Mouse (Mus musculus) midbrain, postnatal 0 days (tissue): ENCODE measurements around the gene Ctcfl. TPM values are rescaled to one million over a fixed set of nuclear protein-coding genes. Genes with fewer than 3 reads are reported as not detected.

ENCODE experiments used
- ATAC-seq: fragments of 200-750 bp; cut with Nextera tagmentation; 2 replicates; pipeline ENCODE4 v1.8.0; 2017; ENCODE audit warnings: moderate number of reproducible peaks, mild to moderate bottlenecking, moderate TSS enrichment, moderate library complexity; ENCODE audit not compliant: low FRiP score
- DNase-seq: peaks from one replicate; pipeline ENCODE4 v3.0.0-alpha.2; 2015; ENCODE audit warnings: low spot score
- H3K27ac ChIP-seq: fragments of 300-500 bp; sonication (generic); 2 replicates; pipeline ENCODE4 v1.5.1; 2014; ENCODE audit warnings: low read depth, mild to moderate bottlenecking, low read length, mixed read lengths
- H3K27me3 ChIP-seq: fragments of 300-500 bp; sonication (generic); 2 replicates; pipeline ENCODE4 v1.6.1; 2014; ENCODE audit warnings: low read length, control low read depth, mixed read lengths; ENCODE audit not compliant: insufficient read depth
- H3K36me3 ChIP-seq: fragments of 300-500 bp; sonication (generic); 2 replicates; pipeline ENCODE4 v1.6.1; 2014; ENCODE audit warnings: low read length, control low read depth, mixed read lengths; ENCODE audit not compliant: insufficient read depth
- H3K4me1 ChIP-seq: fragments of 300-500 bp; sonication (generic); 2 replicates; pipeline ENCODE4 v1.6.1; 2014; ENCODE audit warnings: mild to moderate bottlenecking, control low read depth, antibody characterized with exemption, low read length, mixed read lengths; ENCODE audit not compliant: insufficient read depth
- H3K4me2 ChIP-seq: fragments of 300-500 bp; sonication (generic); 2 replicates; pipeline ENCODE4 v1.6.1; 2014; ENCODE audit warnings: low read depth, mild to moderate bottlenecking, low read length, mixed read lengths; ENCODE audit not compliant: poor library complexity, severe bottlenecking
- H3K4me3 ChIP-seq: fragments of 300-500 bp; sonication (generic); 2 replicates; pipeline ENCODE4 v1.5.1; 2014; ENCODE audit warnings: low read depth, mild to moderate bottlenecking, low read length, moderate library complexity
- H3K9ac ChIP-seq: fragments of 300-500 bp; sonication (generic); replicated peaks from 2 replicates; pipeline ENCODE4 v1.6.1; 2014; ENCODE audit warnings: mild to moderate bottlenecking, low read length, moderate library complexity, mixed read lengths; ENCODE audit not compliant: poor library complexity, severe bottlenecking
- H3K9me3 ChIP-seq: fragments of 300-500 bp; sonication (generic); 2 replicates; pipeline ENCODE4 v1.6.1; 2016; ENCODE audit warnings: low read length, control low read depth
- CTCF ChIP-seq: IDR thresholded peaks from 2 replicates; pipeline ENCODE4 v1.5.1; 2016; ENCODE audit warnings: antibody characterized with exemption, mild to moderate bottlenecking
- WGBS: fragments of 180-500 bp; shearing (Covaris S2); extraction: QIAGEN DNeasy Blood & Tissue Kit; methylation state at CpG from one replicate; pipeline ENCODE4 v1.1.7; 2014; 5-methylcytosine and 5-hydroxymethylcytosine counted together
- polyA plus RNA-seq: library from polyadenylated mRNA; unstranded; fragments of >200 nt; fragmentation: Nextera tagmentation; extraction: Ambion mirVana; gene quantifications from 2 replicates; pipeline ENCODE4 v1.2.1, GENCODE M21; 2015
- total RNA-seq: library from RNA; depleted of rRNA; stranded (reverse); fragments of >200 nt; gene quantifications from 2 replicates; pipeline ENCODE4 v1.2.3, GENCODE M21; 2014; rRNA removed

Gene Ctcfl
- total and polyA plus RNA-seq, 2 experiments from 2014 or later, result not detected

DNA sequence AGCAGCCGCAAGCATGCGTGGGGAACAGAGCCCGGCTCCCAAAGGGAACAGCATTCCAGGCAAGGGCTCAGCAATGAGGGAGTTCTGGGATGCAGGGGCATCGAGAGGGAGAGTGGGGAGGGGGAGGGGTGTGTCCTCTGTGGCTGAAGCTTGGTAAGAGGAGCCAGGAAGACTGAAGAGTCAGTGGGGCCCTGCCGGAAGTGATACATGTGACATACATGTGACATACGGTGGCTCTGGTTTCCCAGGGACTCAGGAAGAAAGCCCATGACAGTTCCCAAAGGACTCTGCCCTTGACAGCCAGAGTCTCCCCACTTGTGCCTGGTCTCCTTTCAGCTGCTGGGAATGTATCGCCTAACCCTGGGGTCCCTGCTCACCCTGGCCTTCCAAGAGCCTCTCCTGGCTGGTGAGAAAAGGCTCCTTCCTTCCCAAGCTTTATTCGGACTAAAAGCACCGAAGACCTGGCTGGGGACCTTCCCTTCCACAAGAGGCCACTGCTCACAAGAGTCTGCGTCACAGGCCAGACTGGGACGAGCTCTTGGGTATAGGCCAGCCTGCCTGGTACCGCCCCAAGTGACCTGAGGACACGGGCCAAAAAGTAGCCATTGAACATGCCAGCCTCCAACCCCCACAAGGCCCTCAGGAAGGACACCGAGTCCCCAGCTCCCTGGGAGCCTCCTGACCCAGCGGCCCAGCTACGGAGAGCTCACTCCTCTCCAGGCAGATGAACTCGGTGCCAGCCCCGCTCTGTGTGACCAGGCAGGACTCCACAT, 74.9 kb downstream of the Ctcfl start:
- H3K27ac ChIP-seq, result no peak overlapping the region
- H3K9me3 ChIP-seq, result no peaks in the 10 kb centered on the region
- DNase-seq (no peak), ATAC-seq (no peak)
- no peak overlapping the region for H3K4me3 ChIP-seq
- H3K36me3 ChIP-seq, result no peaks in the 10 kb centered on the region
- no peaks in the 10 kb centered on the region for H3K4me1 ChIP-seq
- WGBS, result 83% methylated on average over 18 of the region's 18 CpGs
- H3K27me3 ChIP-seq, result no peaks in the 10 kb centered on the region
- H3K4me2 ChIP-seq, result no peak overlapping the region
- no peak for TF ChIP-seq CTCF
- no peak overlapping the region for H3K9ac ChIP-seq

Other genes with a start within 250 kb of the Ctcfl start
- gene Bmp7, start 179.2 kb downstream of the Ctcfl start, total RNA-seq, result 34.0 and 35.9 TPM in 2 replicates
- gene Bmp7, start 179.2 kb downstream of the Ctcfl start, polyA plus RNA-seq, result 14.8 and 15.3 TPM in 2 replicates
- 1.7 and 2.8 TPM in 2 replicates for gene Spo11, start 141.8 kb downstream of the Ctcfl start, total RNA-seq
- gene Spo11, start 141.8 kb downstream of the Ctcfl start, polyA plus RNA-seq, result 1.1 and 1.6 TPM in 2 replicates
- 93.8 and 98.3 TPM in 2 replicates for gene Rae1, start 119.4 kb downstream of the Ctcfl start, total RNA-seq
- 127 and 130 TPM in 2 replicates for gene Rae1, start 119.4 kb downstream of the Ctcfl start, polyA plus RNA-seq
- gene Rbm38, start 99.0 kb downstream of the Ctcfl start, total RNA-seq, result 7.6 and 8.4 TPM in 2 replicates
- 7.3 and 7.4 TPM in 2 replicates for gene Rbm38, start 99.0 kb downstream of the Ctcfl start, polyA plus RNA-seq
- gene Pck1, start 33.5 kb upstream of the Ctcfl start, total RNA-seq, result not detected in 2 replicates
- gene Pck1, start 33.5 kb upstream of the Ctcfl start, polyA plus RNA-seq, result 0.07 TPM in 1 of 2 replicates, not detected in the other
- gene Zbp1, start 99.4 kb upstream of the Ctcfl start, total RNA-seq, result not detected in 2 replicates
- 0.38 and 0.57 TPM in 2 replicates for gene Zbp1, start 99.4 kb upstream of the Ctcfl start, polyA plus RNA-seq
- gene Pmepa1, start 157.0 kb upstream of the Ctcfl start, total RNA-seq, result 6.5 and 12.8 TPM in 2 replicates
- 2.3 TPM in 2 replicates for gene Pmepa1, start 157.0 kb upstream of the Ctcfl start, polyA plus RNA-seq